Mouse (Mus musculus) 416B (cell line): Measurements from ENCODE around the gene Kcnq1.

ENCODE experiments used
- DNase-seq: peaks from one replicate; pipeline ENCODE4 v3.0.0; 2011; ENCODE audit warnings: low read depth

The Kcnq1 gene

DNA sequence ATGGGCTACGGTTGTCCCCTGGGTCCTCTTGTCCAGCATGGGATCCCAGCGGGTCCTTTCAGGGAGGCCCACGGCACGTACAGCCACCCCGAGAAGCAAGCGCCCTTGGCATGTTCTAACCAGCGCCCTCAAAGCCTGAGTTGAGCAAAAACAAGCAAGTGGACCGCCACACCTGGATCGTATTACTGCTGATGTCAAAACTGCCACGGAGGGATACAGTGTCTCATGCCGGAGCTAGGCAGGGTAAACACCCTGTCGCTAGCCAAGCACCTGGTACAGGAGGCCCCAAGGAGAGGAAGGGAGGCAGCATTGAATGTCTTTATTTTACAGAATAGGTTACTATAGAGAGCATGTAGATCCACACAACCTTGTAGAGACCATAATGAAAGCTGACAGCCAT, 310.2 kb downstream of the Kcnq1 start:
- DNase-seq = no peak

DNA sequence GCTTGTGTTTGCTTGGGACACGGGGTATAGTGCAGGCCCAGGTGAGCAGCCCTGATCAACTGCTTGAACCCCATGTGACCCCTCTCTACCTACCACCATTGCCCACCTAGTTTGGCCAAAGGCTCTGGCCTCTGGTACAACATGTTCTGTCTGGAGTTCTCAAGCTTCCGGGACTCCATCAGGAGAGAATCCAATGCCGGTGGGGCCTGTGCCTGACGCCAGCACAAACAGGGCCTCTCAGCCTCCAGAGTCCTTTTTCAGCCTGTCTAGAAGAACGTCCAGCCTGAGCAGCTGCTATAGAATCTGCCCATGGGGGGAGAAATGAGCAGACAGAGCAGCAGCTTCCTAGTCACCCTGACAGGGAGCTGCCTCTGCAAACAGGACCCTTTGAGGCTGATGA, 311.7 kb downstream of the Kcnq1 start:
- no peak for DNase-seq

DNA sequence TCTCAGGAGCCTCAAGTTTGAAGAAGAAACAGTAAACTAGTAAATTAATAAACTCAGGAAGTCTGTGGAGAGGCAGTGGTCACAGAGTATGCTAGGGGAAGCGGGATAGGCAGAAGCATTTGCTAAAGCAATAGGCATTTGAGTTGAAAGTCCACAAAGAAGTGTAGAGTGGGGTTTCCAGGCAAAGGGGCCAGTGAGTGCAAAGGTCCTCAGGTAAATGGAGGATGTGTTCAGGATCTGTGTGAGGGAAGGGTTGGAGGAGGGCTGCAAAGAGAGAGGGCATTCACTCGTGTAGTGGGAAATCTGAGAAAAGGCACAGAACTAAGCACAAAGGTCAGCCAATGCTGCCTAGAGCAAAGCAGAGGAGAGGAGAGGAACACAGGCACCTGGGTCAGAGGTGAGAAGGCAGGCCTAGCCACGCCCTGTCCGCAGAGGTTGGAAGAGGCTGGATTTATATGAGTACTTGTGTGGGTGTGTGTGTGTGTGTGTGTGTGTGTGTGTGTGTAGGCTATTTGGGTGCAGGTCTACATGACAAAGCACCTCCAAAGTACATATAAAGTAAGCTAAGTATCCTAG, 313.5 kb downstream of the Kcnq1 start:
- no peak for DNase-seq

DNA sequence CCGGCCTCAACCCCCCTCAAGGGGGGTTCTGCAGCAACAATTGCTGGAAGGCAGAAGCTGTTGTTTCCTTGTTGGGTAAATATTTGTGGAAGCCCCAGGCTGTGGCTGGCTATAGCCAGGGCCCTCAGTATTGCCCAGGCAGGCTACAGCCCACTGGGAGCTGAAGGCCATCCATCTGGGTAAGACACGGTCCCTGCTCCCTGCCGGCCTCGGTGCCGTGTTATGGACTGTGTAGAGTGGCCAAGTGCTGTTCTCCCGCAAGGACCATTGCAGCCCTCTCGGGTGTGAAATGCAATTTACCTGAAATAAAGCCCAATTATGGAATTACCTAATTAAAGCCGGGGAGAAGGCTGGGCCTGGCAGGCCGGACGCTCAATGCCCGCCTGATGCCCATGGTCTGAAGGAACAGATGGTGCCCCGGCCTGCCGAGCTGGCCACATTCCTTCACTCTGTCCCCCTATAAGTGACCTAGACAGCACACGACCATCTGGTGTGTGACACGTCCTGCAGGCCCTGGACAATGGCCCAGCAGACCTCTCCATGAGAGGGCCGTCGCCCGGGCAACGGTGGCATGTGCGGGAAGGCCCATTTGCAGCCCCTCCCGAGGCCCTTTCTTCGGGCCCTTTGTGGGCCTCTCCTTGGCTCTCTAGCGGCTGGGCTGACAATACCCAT, 322.1 kb downstream of the Kcnq1 start:
- no peak for DNase-seq

DNA sequence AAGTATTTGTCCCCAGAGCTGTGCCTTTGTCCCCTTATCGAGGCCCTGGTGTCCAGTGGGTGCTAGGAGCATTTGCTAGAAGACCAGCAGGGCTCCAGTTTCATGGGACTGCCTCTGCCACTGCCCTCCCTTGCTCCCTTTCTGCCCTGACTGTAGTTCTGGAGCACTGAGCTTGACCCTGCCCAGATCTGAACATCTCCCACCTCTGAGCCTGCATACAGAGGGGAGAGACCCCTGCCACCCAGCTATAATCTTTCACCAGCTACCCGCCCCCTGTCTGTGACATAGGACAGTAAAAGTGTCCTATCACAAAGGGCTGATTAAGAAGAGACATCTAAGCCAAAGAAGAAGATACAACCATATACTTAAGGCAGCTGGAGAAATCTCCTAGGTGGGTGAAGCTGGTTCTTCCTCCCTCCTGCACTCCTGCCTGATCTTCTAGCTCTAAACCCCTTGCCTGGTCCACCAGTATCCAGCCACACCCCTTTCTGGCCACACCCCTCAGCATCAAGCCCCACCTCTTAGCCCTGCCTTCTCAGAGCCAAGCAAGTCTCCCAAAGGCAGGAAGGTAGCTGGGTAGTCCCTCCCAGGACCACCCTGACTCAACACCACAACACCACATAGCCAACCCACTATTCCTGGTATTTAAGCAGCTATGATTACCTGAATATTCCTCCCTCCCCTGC, 322.8 kb downstream of the Kcnq1 start:
- no peak for DNase-seq

DNA sequence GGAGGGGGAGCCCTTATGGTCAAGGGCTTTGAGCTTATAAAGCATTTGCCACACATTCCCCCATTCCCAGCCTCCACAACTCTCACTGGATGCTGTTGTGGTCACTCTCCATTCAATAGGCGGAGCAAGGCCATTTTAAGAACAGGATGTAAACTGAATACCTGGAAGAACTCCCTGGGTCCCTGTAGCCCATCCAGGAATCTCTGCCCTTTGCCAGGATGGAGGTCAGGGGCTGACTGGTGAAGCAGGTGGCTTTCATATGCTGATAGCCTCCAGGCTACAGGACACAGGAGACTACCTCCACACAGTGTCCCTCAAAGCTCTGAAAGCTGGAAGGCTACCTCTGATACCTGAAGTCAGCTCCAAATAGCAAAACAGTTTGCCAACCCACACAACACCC, 326.5 kb downstream of the Kcnq1 start:
- no peak for DNase-seq

DNA sequence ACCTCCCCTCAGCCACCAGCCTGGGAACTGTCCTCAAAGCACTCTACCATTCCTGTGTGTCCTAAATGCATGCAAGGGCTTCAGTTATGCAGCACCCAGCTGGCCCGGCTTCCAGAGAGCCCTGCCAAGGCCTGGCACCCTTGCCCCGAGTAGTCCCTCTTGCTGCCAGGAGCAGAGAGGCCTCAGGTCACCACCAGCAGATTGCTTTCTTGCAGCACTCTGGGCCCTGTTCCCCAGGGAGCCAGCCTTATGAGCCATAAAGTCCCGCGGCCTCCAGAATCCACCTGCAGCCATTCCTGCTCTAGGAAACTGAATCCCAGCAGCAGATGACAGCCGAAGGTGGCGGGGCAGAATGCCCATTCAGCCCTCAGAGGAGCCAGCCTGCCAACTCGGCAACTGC, 327.2 kb downstream of the Kcnq1 start:
- no peak for DNase-seq

DNA sequence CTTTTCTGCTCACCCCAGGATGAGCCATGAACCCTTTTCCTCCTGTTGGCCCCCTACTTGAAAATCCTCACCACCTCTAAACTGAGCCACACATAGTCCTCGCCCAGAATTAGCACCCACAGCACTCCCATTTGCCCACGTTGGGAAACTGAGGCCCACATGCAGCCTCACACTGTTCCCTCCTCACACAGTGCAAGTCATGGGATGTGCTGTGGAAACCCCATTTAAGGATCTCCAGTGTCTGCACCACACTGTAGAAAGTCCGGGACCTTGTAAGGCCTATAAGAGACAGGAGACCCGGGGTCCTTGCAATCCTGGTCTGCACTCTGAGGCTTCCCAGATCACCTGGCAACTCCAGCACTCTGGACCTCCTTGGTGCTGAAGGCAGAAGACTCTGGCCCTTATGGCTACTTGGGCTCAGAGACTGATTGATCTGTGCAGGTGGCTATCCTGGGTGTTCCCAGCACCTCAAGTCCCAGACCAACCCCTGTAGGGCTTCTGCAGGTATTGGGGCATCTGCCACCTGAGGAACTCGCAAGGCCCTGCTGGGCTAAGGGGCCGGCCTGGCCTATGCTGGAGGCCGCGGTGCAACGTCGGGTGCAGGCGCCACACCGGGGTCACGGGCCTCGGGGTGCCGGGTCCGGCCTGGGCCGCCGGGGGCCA, 331.2 kb downstream of the Kcnq1 start:
- no peak for DNase-seq

DNA sequence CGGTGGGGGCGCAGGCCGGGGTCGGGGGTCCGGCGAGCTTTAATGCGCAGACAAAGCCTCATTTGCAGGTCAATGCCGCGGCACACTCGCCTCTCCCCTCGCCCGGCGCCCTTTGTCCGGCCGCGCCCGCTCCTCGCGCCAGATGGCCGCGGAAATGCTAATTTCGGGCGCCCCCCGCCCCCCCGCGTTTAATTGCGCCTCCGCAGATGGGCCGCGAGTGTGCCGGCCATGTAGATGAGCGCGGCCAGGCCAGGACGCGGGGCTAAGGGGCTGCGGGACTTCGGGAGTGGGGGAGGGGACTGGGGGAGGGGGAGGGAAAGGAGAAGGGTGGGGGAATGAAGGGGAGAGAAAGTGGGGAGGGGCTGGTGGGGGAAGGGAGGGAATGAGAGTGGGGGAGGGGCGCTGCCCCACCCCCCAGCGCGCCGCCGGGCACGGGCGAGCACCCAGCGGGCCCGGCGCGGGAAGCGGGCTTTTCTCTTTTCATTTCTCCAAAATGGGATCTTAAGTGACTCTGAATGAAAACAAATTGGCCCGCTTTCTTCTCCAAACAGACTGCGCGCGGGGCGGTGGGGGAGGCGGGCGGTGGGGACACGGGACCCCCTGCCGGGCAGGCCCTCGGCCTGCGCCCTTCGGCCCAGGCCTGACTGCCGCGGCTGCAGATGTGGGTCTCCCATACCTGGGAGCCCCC, 331.9 kb downstream of the Kcnq1 start:
- no peak for DNase-seq

DNA sequence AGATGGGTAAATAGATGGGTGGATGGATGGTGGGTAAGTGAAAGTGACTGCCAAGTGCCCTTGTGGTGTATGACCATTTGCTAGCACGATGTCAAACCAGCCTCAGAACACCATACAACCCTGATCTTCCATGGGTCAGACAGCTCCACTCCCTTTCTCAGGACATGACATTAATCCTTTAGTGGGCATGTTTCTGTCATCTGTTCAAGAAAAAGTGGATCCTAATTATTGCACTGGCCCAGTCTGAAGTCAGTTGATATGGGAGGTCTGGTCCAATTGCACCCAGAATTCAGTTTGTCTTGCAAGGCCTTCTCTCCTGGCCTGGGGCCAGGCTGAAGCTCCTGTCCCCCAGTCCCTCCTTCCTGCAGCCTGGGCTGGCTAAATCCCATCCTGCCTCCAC, 332.8 kb downstream of the Kcnq1 start:
- no peak for DNase-seq

DNA sequence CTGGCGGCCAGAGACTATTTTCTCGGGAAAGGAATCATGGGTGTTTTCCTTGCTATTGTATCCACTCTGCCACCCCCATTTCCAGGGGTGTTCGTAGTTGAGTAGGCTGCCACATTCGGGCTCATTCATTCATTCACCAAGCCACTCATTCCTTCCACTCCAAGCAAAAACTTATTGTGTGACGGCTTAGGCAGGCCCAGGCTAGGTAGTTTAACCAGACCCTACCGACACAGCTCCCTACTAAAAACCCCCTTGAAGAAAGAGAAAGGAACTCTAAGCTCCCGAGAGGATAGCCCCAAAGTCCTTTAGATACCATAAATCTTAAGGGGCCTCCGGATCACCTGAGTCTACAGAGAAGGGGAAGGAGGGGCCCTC, 338.4 kb downstream of the Kcnq1 start:
- no peak for DNase-seq

DNA sequence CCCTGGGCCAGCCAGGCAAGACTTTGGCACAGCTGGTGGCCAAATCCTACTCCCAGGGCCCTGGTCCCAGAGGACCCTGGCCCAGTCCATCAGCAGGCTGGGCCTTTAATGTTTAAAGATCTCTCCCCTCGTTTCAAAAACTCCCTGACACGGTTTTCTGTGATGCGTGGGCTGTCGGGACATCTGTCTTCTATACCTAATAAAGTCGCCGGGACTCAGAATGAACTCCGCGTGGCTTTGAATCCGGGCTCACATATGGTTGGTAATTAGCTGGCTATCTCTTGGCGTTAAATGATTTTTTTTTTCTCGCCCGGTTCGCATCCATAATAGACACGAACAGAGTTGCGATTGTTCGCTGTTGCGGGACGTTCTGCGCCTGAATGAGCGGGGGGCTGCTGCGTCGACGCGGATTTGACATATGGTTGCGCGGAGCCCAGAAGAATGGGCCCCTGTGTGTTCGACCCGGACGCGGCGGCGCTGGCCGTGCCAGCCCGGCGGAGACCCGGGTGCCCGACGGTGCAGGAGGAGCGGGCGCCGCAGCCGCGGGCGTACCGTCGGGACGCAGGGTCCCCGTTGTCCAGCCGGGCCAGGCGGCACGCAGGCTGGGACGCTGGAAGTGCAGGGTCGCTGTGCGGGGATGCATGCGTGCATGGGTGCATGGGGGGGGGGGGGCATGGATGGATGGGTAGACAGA, 338.9 kb downstream of the Kcnq1 start:
- DNase-seq = no peak

DNA sequence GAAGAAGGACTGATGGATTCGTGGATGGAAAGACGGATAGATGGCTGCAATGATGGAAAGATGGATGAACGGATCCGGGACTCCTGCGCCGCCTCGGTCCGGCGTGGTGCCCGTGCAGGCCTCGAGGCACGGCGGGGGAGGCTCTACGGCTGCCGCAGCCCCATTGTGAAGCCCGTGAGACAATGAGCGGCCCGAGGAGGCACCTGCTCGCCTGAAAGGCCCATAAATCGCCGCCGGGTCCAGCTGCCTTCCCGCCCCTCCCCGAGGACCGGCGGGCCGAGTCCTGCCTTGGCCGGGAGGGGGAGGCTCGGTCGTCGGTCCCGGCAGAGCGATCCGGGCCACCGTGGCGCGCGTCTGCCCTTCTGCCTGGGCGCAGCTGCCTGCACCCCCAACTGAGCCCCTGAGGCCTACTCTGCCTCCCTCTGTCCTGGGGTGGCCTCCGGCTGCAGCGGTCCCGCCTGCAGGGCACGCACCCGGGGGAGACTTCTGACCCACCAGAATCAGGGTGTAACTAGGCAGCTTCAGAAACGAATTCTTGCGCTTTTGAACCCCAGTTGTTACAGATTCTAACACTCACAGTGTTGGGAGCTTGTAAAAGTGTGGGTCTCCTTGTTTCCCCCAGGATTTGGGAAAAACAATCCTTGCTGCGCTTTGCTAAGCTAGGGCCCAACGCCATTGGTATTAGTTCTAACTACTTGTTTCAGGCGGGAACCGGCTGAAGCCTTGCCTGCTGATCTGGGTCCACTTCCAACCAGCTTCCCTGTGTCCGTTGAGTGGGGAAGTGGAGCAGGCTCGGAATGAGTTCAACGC, 339.7 kb downstream of the Kcnq1 start:
- no peak for DNase-seq

DNA sequence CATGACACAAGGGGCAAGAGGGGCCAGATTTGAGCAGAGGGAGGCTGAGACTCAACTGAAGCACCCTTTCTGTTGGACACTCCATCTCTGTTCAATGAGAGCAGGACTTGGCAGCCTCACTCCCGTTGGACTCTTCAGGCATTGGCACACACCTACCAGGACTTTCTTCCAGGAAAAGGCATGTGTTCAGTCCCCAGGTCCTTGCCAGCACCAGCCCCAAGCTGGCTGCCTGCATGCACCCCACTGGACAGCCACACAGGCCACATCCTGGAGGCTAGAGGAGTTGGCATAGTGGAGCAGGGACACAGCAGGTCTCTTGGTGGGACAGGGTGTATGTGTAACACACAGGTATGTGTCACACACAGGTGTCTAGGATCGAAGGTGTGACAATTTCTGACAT, 341.0 kb downstream of the Kcnq1 start:
- DNase-seq = no peak

DNA sequence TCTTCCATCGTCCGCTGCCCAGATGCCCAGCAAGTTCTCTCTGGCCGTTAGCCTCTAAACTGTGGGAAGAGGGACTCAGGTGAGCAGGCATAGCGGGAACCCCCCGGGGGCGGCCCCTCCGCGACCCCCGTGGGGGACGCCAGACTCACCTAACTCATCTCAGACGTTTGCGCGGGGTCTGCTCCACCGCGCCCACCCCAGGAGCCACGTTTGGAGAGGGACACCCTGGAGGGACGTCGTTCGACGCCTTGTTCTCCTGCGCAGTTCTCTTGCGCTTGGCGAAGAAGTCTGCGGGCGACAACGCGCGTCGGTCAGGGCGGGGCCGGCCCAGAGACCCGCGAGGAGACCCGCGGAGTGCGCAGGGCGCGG, 352.8 kb downstream of the Kcnq1 start:
- no peak for DNase-seq

DNA sequence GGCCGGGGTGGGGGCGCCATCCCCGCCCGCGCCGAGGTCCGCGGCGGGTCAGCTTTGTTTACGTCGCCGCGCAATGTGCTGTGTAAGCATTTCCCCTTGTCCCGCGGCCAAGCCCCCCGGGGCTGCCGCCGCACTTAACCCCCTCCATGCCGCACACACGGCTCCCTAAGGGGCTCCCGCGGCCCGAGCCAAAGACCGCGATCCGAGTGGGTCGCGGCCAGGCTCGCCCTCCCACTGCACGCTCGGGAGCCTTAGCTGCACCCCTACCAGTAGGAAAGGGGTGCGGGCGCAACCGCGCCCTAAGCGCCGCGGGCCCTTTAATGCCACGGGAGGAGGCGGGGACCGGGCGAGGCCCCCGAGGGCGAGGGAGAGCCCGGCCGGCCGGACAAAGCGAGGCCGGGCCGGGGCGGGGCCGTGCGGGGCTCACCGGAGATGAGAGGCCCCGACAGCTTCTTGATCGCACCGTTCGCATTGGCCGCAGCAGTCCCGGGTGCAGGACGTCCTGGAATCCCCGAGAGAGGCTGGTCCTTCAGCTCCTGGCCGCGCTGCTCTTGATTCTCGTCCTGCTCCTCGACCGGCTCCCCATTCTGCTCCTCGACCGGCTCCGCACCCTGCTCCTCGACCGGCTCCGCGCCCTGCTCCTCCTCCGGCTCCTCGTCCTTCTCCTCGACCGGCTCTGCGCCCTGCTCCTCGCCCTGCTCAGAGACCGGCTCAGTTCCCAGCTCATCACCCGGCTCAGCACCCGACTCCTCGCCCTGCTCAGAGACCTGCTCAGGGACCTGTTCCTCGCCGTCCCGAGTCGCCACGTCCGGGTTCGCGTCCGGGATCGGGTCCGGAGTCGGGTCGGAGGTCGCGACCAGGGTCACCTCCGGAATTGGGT, 353.4 kb downstream of the Kcnq1 start:
- DNase-seq = no peak

DNA sequence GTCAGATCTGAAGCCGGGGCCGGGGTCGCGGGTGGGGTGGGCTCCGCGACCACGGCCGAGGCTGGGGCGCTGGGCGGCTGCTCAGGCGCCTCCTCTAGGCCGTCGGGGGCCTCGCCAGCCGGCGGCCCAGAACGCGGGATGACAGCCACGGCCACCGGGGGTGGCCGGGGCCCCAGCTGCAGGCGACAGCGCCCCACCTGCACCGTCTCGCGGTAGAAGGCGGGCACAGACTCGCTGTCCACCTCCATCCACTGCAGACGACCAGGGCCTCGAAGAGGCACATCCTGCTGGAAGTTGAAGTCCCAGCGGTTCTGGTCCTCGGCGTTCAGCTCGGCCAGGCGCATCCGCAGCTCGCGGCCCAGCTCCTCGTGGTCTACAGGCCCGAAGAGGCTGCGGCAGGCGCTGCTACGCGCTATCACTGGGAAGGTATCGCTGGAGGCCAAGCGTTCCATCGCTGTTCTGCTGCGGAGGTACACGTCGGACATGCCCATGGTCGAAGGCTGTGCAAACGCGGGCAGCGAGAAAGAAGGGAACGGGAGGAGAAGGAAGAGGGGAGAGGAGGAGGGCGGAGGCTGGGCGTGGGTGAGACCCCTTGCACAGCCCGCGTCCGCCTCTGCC, 354.2 kb downstream of the Kcnq1 start:
- DNase-seq = no peak

DNA sequence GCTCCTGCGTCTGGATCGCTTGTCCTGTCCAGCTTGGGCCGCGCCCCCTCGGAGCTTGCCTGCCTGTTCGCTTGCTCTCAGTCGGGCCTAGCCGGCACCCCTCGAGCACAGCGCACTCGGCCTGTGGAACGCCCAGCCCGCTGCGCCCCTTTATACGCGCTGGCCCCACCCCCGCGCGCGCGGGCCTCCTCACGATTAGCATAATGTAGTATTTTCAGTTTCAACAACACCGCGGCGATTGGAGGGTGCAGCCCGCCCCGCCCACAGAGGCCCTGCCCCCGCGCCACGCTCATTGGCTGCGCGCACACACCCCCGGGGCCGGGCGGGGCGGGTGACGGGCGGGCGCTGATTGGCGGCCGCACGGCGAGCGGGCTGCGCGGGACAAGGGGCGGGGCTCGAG, 354.7 kb downstream of the Kcnq1 start, which contains the start of gene Cdkn1c:
Gene Cdkn1c, minus strand, starts transcription at position 177 of the 400 bp plus-strand sequence.
- no peak for DNase-seq

DNA sequence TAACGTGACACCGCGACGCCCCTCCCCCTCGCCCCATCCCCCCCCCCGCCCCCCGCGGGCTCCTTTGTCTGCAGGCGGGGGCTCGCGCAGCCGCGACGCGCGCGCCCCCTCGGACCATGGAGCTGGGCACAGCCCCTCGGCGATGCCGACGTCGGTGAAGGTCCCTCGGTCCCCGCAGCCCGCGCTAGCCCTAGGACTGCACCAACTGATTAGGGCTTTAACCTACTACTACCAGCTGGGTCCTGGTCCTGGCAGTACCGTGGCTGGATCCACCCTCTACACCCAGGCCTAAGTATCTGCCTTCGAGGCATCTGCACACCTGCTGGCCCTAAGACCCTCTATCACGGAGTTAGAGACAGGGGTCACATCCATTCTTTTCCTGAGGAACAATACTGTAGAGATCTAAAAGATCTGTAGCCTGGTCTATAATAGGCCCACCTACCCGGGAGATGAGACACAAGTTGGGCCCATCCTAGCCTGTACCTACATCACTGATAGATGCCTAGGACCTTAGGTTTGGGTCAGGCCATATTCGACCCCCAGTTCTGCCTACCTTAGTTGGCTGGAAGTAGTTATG, 355.2 kb downstream of the Kcnq1 start:
- no peak for DNase-seq
